Mouse (Mus musculus) kidney, postnatal 0 days (tissue): ENCODE data around the gene Trem2. TPM values are rescaled to one million over a fixed set of nuclear protein-coding genes. Genes with fewer than 3 reads are reported as not detected.
"Not testable (repeated sequence)": the region's sequence is repeated elsewhere in the genome, so short reads cannot be mapped to it uniquely, and the experiment has no call there.

Experiments used
- ATAC-seq: fragments of 200-750 bp; cut with Nextera tagmentation; replicated peaks from 2 replicates; pipeline ENCODE4 v1.8.0; 2017; ENCODE audit warnings: low read depth, moderate number of reproducible peaks, moderate TSS enrichment, moderate library complexity; ENCODE audit not compliant: low FRiP score
- DNase-seq: peaks from one replicate; pipeline ENCODE4 v3.0.0-alpha.2; 2016; ENCODE audit warnings: low spot score
- H3K27ac ChIP-seq: fragments of 300-500 bp; sonication (generic); 2 replicates; pipeline ENCODE4 v1.5.1; 2014; ENCODE audit warnings: mild to moderate bottlenecking
- H3K27me3 ChIP-seq: fragments of 300-500 bp; sonication (generic); 2 replicates; pipeline ENCODE4 v1.6.1; 2014; ENCODE audit warnings: low read length, mixed read lengths; ENCODE audit not compliant: insufficient read depth
- H3K36me3 ChIP-seq: fragments of 300-500 bp; sonication (generic); 2 replicates; pipeline ENCODE4 v1.6.1; 2014; ENCODE audit warnings: low read length, mixed read lengths; ENCODE audit not compliant: insufficient read depth
- H3K4me1 ChIP-seq: fragments of 300-500 bp; sonication (generic); replicated peaks from 2 replicates; pipeline ENCODE4 v1.6.1; 2014; ENCODE audit warnings: antibody characterized with exemption, low read length, mixed read lengths; ENCODE audit not compliant: insufficient read depth
- H3K4me2 ChIP-seq: fragments of 300-500 bp; sonication (generic); 2 replicates; pipeline ENCODE4 v1.6.1; 2014; ENCODE audit warnings: mild to moderate bottlenecking, low read length, moderate library complexity, mixed read lengths
- H3K4me3 ChIP-seq: fragments of 300-500 bp; sonication (generic); replicated peaks from 2 replicates; pipeline ENCODE4 v1.5.1; 2014; ENCODE audit warnings: low read depth, low read length
- H3K9ac ChIP-seq: fragments of 300-500 bp; sonication (generic); 2 replicates; pipeline ENCODE4 v1.6.1; 2014; ENCODE audit warnings: low read depth, low read length
- H3K9me3 ChIP-seq: fragments of 300-500 bp; sonication (generic); replicated peaks from 2 replicates; pipeline ENCODE4 v1.6.1; 2016; ENCODE audit warnings: low read length, inconsistent platforms, mixed read lengths
- CTCF ChIP-seq: IDR thresholded peaks from 2 replicates; pipeline ENCODE4 v1.5.1; 2016; ENCODE audit warnings: antibody characterized with exemption, low read depth, mild to moderate bottlenecking, moderate library complexity
- WGBS: fragments of 180-500 bp; shearing (Covaris S2); extraction: QIAGEN DNeasy Blood & Tissue Kit; methylation state at CpG from one replicate; pipeline ENCODE4 v1.1.7; 2014; 5-methylcytosine and 5-hydroxymethylcytosine counted together
- polyA plus RNA-seq: library from polyadenylated mRNA; unstranded; fragments of >200 nt; fragmentation: Nextera tagmentation; extraction: Ambion mirVana; gene quantifications from 2 replicates; pipeline ENCODE4 v1.2.1, GENCODE M21; 2015

Trem2 gene
- 2.5 and 3.0 TPM in 2 replicates for polyA plus RNA-seq

DNA sequence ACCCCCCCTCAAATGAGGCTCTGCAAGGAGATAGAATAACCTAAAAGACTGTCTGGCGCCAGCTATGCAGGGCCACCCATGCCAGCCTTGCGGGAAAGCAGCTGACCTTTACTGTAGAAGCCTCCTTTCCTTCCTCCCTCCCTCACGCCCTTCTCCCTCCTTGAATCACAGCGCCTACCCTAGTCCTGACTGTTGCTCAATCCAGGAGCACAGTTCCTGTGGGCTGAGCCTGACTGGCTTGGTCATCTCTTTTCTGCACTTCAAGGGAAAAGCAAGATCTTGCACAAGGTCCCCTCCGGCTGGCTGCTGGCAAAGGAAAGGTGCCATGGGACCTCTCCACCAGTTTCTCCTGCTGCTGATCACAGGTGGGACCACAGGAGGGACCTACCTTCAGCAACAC, at the start of gene Trem2:
Trem2 (plus strand) TSS at position 171 of the 400 bp plus-strand sequence.
- Histone ChIP-seq H3K27ac (no peak within 1 kb of the TSS), H3K4me1 (no peaks in the 10 kb centered on the region), H3K9ac (no peak within 1 kb of the TSS), H3K4me2 (no peak within 1 kb of the TSS), H3K9me3 (no peaks in the 10 kb centered on the region), H3K36me3 (no peaks in the 10 kb centered on the region), H3K4me3 (no peak within 1 kb of the TSS), H3K27me3 (no peaks in the 10 kb centered on the region)
- ATAC-seq (no peak), DNase-seq (no peak)
- TF ChIP-seq CTCF, result no peak
- WGBS, result 61% methylated on average over 5 of the region's 5 CpGs

DNA sequence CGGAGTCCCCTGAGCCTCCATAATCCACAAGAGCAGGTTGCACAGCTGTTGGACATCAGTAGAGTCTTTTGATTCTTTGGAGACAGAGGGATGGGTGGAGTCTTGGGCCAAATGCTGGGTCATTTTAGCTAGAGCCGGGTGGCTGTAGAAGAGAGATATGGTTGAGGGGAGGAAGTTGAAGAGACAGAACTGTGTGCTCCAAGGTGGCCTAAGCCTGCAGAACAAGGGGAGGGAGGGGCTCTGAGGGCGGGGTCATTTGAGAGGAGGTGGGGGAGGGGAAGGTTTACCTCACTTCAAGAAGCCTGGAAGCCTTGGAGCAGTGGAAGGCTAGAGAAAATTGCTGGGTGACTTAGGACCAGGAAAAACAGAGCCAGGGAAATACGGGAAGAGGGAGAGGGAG, 47.0 kb upstream of the Trem2 start, which contains the start of gene Treml2:
Treml2 (plus strand) TSS at position 296 of the 400 bp plus-strand sequence.
- no peak within 1 kb of the TSS for H3K4me2 ChIP-seq
- no peaks in the 10 kb centered on the region for H3K4me1 ChIP-seq
- H3K4me3 ChIP-seq, result no peak within 1 kb of the TSS
- H3K9me3 ChIP-seq, result no peaks in the 10 kb centered on the region
- no peaks in the 10 kb centered on the region for H3K36me3 ChIP-seq
- no peak within 1 kb of the TSS for H3K27ac ChIP-seq
- ATAC-seq, result no peak
- no peak for DNase-seq
- H3K27me3 ChIP-seq, result no peaks in the 10 kb centered on the region
- H3K9ac ChIP-seq, result no peak within 1 kb of the TSS
- WGBS, result 22% methylated on average over 3 of the region's 4 CpGs
- TF ChIP-seq CTCF, result no peak

DNA sequence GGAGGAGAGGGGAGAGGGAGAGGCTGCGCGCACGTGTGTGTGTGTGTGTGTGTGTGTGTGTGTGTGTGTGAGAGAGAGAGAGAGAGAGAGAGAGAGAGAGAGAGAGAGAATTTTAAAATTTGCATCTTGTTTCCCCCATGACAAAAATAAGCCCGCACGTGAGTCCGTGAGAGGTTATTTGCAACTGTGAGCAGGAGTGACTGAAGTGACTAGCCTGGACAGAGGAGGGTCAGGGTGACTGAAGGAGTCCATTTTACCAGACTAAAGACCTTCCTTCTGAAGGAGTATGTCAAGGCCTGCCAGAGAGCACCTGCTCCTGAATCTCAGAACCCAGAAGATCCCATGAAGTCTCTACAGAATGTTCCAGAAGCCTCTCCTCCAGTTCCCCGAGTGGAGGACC, 46.4 kb upstream of the Trem2 start:
- Histone ChIP-seq H3K4me2 (no peak overlapping the region), H3K4me1 (no peaks in the 10 kb centered on the region), H3K36me3 (no peaks in the 10 kb centered on the region), H3K9me3 (no peaks in the 10 kb centered on the region), H3K4me3 (no peak overlapping the region), H3K27ac (no peak overlapping the region), H3K27me3 (no peaks in the 10 kb centered on the region), H3K9ac (no peak overlapping the region)
- 45% methylated on average over 7 of the region's 7 CpGs for WGBS
- no peak for TF ChIP-seq CTCF
- ATAC-seq (no peak), DNase-seq (no peak)

DNA sequence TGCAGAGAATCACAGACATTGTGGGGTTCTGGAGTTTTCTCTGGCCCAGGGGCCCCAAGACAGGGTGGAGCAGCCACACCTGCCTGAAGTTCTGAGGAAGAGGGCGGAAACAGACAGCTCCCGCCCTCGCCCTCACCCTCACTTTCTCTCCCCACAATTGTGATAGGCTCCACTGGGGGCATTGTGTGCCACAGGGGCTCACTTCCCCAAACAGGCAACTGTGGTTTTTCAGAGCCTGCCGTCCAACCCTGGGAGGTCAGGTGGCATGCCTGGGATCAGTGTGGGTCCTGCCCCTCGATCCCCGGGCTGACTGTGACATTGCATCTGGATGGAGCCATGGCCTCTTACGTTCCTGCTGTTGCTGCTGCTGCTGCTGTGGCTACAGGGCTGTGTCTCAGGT, 46.0 kb upstream of the Trem2 start:
- H3K4me2 ChIP-seq, result no peak overlapping the region
- no peaks in the 10 kb centered on the region for H3K27me3 ChIP-seq
- no peak overlapping the region for H3K9ac ChIP-seq
- DNase-seq (no peak), ATAC-seq (no peak)
- WGBS, result 62% methylated on average over 7 of the region's 7 CpGs
- no peaks in the 10 kb centered on the region for H3K9me3 ChIP-seq
- H3K4me1 ChIP-seq, result no peaks in the 10 kb centered on the region
- no peak overlapping the region for H3K4me3 ChIP-seq
- no peaks in the 10 kb centered on the region for H3K36me3 ChIP-seq
- no peak for TF ChIP-seq CTCF
- no peak overlapping the region for H3K27ac ChIP-seq

DNA sequence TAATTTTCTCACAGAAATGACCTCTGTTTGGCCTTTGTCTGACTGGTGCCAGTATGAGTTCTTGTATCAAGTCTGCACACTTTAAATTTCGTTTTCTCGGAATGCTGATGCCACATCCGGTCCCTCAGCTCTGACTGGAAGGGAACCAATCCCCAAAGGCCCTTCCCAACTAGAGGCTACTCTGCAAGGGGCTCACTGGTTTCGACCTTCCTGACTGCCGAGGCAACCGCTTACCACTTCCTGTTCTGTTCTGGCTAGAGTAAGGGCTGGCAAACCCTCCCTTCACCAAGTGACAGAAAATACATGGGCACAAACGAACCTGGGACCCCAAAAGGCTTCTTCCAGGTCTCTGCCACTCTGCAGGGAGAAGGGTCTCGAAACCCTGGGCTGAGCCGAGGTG, 45.3 kb upstream of the Trem2 start:
- WGBS, result 74% methylated on average over 9 of the region's 9 CpGs
- Histone ChIP-seq H3K9me3 (no peaks in the 10 kb centered on the region), H3K9ac (no peak overlapping the region), H3K4me3 (no peak overlapping the region), H3K4me2 (no peak overlapping the region), H3K4me1 (no peaks in the 10 kb centered on the region), H3K27me3 (no peaks in the 10 kb centered on the region), H3K36me3 (no peaks in the 10 kb centered on the region), H3K27ac (no peak overlapping the region)
- ATAC-seq (no peak), DNase-seq (no peak)
- TF ChIP-seq CTCF, result no peak

GRCm38 (mm10) chr17:48301792-48302191, 44.4 kb upstream of the Trem2 start:
- no peak overlapping the region for H3K4me3 ChIP-seq
- no peak overlapping the region for H3K27ac ChIP-seq
- no peaks in the 10 kb centered on the region for H3K27me3 ChIP-seq
- H3K9me3 ChIP-seq, result no peaks in the 10 kb centered on the region
- WGBS, result 90% methylated on average over 5 of the region's 5 CpGs
- ATAC-seq (no peak), DNase-seq (no peak)
- H3K4me2 ChIP-seq, result no peak overlapping the region
- H3K9ac ChIP-seq, result no peak overlapping the region
- H3K4me1 ChIP-seq, result no peaks in the 10 kb centered on the region
- H3K36me3 ChIP-seq, result no peaks in the 10 kb centered on the region
- no peak for TF ChIP-seq CTCF

GRCm38 (mm10) chr17:48312124-48312523, 34.1 kb upstream of the Trem2 start:
- Histone ChIP-seq H3K4me1 (no peaks in the 10 kb centered on the region), H3K4me2 (no peak overlapping the region), H3K9ac (no peak overlapping the region), H3K9me3 (no peaks in the 10 kb centered on the region), H3K36me3 (no peaks in the 10 kb centered on the region), H3K4me3 (no peak overlapping the region), H3K27me3 (no peaks in the 10 kb centered on the region), H3K27ac (no peak overlapping the region)
- DNase-seq (no peak), ATAC-seq (no peak)
- 63% methylated on average over 2 of the region's 2 CpGs for WGBS
- TF ChIP-seq CTCF, result no peak

DNA sequence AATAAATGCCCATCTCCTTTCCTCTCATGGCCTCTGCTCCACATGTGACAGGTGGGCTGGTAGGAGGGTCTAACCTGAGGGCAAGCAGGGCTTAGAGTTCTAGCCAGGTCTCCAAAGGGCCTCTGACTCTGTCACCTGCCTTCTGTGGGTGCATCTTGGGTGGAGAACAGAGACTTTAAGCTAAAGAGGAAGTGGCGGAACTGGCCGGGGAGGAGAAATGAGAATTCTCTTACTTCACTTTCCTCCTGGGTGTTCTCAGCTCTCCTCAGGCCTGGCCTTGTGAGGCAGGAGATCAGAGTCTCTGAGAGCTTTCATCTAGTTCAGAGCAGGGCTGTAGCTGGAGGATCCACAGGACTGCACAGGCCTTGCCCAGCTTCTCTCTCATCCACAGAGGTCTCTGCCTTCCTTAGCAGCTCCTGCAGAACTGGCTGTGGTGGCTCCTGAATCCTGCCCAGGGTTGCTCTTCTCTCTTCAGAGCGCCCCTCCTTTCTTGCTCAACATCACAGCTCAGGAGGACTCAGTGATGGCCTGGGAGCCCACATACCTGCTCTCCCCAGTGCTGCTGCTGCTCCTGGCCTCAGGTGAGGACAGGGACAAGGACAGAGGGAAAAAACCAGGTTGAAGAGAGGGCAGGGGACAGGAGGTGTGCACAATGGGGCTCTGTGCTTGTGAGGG, 30.2 kb upstream of the Trem2 start, which contains the start of gene B430306N03Rik:
B430306N03Rik (plus strand) TSS at position 237 of the 675 bp plus-strand sequence.
- H3K9ac ChIP-seq, H3K9me3 ChIP-seq, H3K4me1 ChIP-seq, H3K4me2 ChIP-seq, H3K27ac ChIP-seq, H3K27me3 ChIP-seq, H3K36me3 ChIP-seq, ATAC-seq, DNase-seq, H3K4me3 ChIP-seq: not testable (repeated sequence)
- WGBS, result 84% methylated on average over 3 of the region's 3 CpGs
